Mouse (Mus musculus): ENCODE measurements around the gene Cstad. TPM values are rescaled to one million over a fixed set of nuclear protein-coding genes. Genes with fewer than 3 reads are reported as not detected.

Gene Cstad
- 1.2 and 1.5 TPM in 2 replicates for polyA plus RNA-seq (2012; rRNA removed)

DNA sequence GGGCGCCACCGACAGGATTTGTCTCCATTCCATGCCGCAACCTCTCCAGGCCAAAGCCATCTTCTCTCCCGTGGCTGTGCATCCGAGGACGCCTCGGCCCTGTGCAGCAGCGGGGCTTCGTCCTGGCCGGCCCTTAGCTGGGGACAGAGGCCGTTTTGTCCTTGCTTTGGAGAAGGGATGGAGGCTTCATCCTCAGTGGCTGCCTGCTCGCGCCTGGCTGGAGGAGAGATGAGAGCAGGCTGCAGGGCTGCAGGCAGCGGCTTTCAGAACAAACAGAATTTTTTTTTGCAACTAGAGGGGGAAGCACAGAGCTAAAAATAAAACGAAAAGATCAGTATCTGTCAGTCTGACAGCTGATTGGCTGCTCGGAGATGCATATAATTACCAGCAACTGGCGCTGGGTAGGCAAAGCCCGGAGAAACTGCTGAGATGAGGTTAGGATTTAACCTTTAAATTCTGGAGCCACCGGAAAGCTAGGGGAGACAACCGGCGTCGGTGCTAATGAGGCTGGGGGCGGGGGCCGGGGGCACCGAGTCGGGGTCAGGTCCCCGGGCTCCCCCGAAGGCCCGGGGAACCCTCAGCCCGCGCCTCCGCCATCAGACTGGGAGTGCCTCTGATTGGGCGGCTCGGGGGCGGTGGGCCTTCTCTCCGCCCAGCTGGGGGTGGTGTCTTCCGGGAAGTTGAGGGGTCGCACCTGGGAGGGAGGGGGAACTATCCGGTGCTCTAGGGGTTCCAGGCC lies at the start of gene Cstad:
Gene Cstad (plus strand): TSS at position 400 of the 739 bp plus-strand sequence.

Other genes with a start within 250 kb of the Cstad start
- 247 and 249 TPM in 2 replicates for gene Sh3glb2, start 235.7 kb upstream of the Cstad start, polyA plus RNA-seq (2012; rRNA removed)
- 44.2 and 46.2 TPM in 2 replicates for gene Miga2, start 230.8 kb upstream of the Cstad start, polyA plus RNA-seq (2012; rRNA removed)
- gene Dolpp1, start 202.8 kb upstream of the Cstad start, polyA plus RNA-seq (2012; rRNA removed) = 63.2 and 66.5 TPM in 2 replicates
- 71.6 and 99.4 TPM in 2 replicates for gene Crat, start 179.2 kb upstream of the Cstad start, polyA plus RNA-seq (2012; rRNA removed)
- 168 and 185 TPM in 2 replicates for gene Ptpa, start 179.0 kb upstream of the Cstad start, polyA plus RNA-seq (2012; rRNA removed)
- 69.3 and 75.4 TPM in 2 replicates for gene Ier5l, start 120.8 kb upstream of the Cstad start, polyA plus RNA-seq (2012; rRNA removed)
- gene 1700001O22Rik, start 208.6 kb downstream of the Cstad start, polyA plus RNA-seq (2012; rRNA removed) = 9.8 and 14.9 TPM in 2 replicates
- gene Ntmt1, start 212.8 kb downstream of the Cstad start, polyA plus RNA-seq (2012; rRNA removed) = 99.7 and 104 TPM in 2 replicates
- 73.3 and 81.6 TPM in 2 replicates for gene Asb6, start 235.3 kb downstream of the Cstad start, polyA plus RNA-seq (2012; rRNA removed)
- 51.3 and 84.2 TPM in 2 replicates for gene Prrx2, start 239.9 kb downstream of the Cstad start, polyA plus RNA-seq (2012; rRNA removed)

Measured in ovary, adult 2 months (tissue).